Mouse (Mus musculus): Measurements from ENCODE around the gene Fndc3b. TPM values are rescaled to one million over a fixed set of nuclear protein-coding genes. Genes with fewer than 3 reads are reported as not detected.

Fndc3b gene
- total and polyA plus RNA-seq, 3 experiments: 0.03 to 0.05 (median 0.04) TPM

DNA sequence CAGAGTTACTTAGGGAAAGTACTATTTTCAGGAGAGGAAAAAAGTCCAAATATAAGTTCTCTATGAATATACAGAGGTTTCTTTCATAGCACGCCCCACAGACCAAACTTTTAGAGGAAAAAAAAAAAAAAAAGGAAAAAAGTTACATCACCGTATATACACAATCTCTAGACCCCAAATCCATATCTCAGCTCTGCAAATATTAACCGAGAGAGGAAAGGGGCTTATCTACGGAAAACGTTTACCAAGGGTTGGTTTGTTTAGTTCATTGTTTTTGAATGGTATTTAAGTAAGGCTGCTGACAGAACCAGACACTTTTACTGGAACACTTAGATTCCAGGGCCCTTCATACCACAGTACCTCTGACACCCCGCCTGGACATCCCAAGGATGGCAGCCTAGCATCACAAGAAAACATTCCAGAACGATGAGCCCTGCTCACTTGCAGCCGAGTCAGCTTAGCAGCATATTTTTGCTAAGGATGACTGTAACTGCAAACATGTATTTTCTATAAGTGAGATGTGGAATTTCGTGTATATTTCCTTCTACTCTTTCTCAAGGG, 58.6 kb downstream of the Fndc3b start:
- Histone ChIP-seq H3K4me2 (ENCODE audit: insufficient read depth, low read depth, poor library complexity, severe bottlenecking) (no peak overlapping the region), H3K27me3 (replicated peaks) (no peaks in the 10 kb centered on the region), H3K9ac (ENCODE audit: insufficient read depth, low read depth) (no peak overlapping the region), H3K4me3 (replicated peaks in 1 of 3; ENCODE audit: low read depth in 2 of 3, low read length in 2 of 3, poor library complexity in 1 of 3) (no peak overlapping the region), H3K9me3 (replicated peaks; ENCODE audit: low read length) (no peaks in the 10 kb centered on the region), H3K36me3 (replicated peaks in 1 of 2; ENCODE audit: control insufficient read depth in 1 of 2, insufficient read depth in 1 of 2, low read length in 1 of 2) (no peaks in the 10 kb centered on the region), H3K4me1 (ENCODE audit: control insufficient read depth in 1 of 2, insufficient read depth in 2 of 2) (no peaks in the 10 kb centered on the region), H3K79me2 (replicated peaks; ENCODE audit: control insufficient read depth, extremely low read depth, insufficient read depth, poor library complexity, severe bottlenecking) (no peaks in the 10 kb centered on the region), H3K27ac (ENCODE audit: insufficient read depth, low read depth) (no peak overlapping the region)
- in situ Hi-C loops (cut with MboI; ENCODE audit: low pct_ligation_motif_present, low pct_unique_long_range_greater_than_20kb, low sequenced_read_pairs) (no loop called here), dilution Hi-C loops (cut with MboI; ENCODE audit: extremely low pct_ligation_motif_present, extremely low pct_unique_long_range_greater_than_20kb, low sequenced_read_pairs) (no loop called here)
- no peak for DNase-seq (ENCODE audit: extremely low read depth)
- TF ChIP-seq RAD21 (IDR thresholded peaks at IDR 0.05; ENCODE audit: low read depth, low read length) (no peak), MXI1 (IDR thresholded peaks at IDR 0.05; ENCODE audit: low read depth, low read length) (no peak), ELF1 (IDR thresholded peaks at IDR 0.05; ENCODE audit: low read depth, low read length) (no peak), KAT2A (IDR thresholded peaks at IDR 0.05; ENCODE audit: insufficient replicate concordance, low read length) (no peak), BHLHE40 (IDR thresholded peaks at IDR 0.05; ENCODE audit: low read depth, low read length) (no peak), TBP (conservative IDR thresholded peaks at IDR 0.05; ENCODE audit: low read depth, low read length) (no peak), CHD2 (IDR thresholded peaks at IDR 0.05; ENCODE audit: low read length) (no peak), JUN (IDR thresholded peaks at IDR 0.05; ENCODE audit: insufficient read depth, low read depth, low read length) (no peak), ZMIZ1 (IDR thresholded peaks at IDR 0.05; ENCODE audit: low read depth, low read length) (no peak), USF2 (conservative IDR thresholded peaks at IDR 0.05; ENCODE audit: low read depth, low read length) (no peak), MAFK (IDR thresholded peaks at IDR 0.05; ENCODE audit: insufficient replicate concordance, low read length) (no peak), PAX5 (IDR thresholded peaks at IDR 0.05; ENCODE audit: low read length) (no peak)

DNA sequence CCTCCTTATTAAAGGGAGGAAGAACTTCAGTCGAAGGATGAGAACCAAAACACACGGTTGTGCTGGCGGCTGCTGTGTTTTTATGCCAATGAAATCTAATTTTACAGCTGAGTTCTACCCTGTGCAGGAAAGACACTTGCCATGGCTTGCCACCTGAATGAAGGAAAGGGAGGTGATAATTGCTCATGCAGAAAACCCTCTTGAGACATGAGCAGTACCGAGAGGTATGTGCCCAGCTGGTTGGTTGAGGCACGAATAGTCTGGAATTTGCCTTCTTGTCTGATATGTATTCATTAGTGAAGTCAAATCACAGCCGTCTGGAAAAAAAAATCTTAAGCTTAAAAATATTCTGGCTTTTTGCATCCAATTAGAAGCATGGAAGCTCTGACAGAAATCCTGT, 59.4 kb downstream of the Fndc3b start:
- in situ Hi-C loops (cut with MboI; ENCODE audit: low pct_ligation_motif_present, low pct_unique_long_range_greater_than_20kb, low sequenced_read_pairs): no loop called here
- no peak for DNase-seq (ENCODE audit: extremely low read depth)

More for the DNA sequence above, 59.4 kb downstream of the Fndc3b start:
- Histone ChIP-seq H3K4me2 (ENCODE audit: insufficient read depth, low read depth, poor library complexity, severe bottlenecking) (no peak overlapping the region), H3K36me3 (replicated peaks in 1 of 2; ENCODE audit: control insufficient read depth in 1 of 2, insufficient read depth in 1 of 2, low read length in 1 of 2) (no peaks in the 10 kb centered on the region), H3K27ac (ENCODE audit: insufficient read depth, low read depth) (no peak overlapping the region), H3K4me1 (ENCODE audit: control insufficient read depth in 1 of 2, insufficient read depth in 2 of 2) (no peaks in the 10 kb centered on the region), H3K9ac (ENCODE audit: insufficient read depth, low read depth) (no peak overlapping the region), H3K4me3 (replicated peaks in 1 of 3; ENCODE audit: low read depth in 2 of 3, low read length in 2 of 3, poor library complexity in 1 of 3) (no peak overlapping the region), H3K79me2 (replicated peaks; ENCODE audit: control insufficient read depth, extremely low read depth, insufficient read depth, poor library complexity, severe bottlenecking) (no peaks in the 10 kb centered on the region), H3K9me3 (replicated peaks; ENCODE audit: low read length) (no peaks in the 10 kb centered on the region), H3K27me3 (replicated peaks) (no peaks in the 10 kb centered on the region)
- no peak for TF ChIP-seq RCOR1 (conservative IDR thresholded peaks at IDR 0.05; ENCODE audit: low read depth, low read length)
- TF ChIP-seq MEF2A (IDR thresholded peaks at IDR 0.05; ENCODE audit: borderline replicate concordance, low read depth, low read length): no peak
- no peak for TF ChIP-seq RAD21 (IDR thresholded peaks at IDR 0.05; ENCODE audit: low read depth, low read length)
- TF ChIP-seq MXI1 (IDR thresholded peaks at IDR 0.05; ENCODE audit: low read depth, low read length): no peak
- TF ChIP-seq GABPA (IDR thresholded peaks at IDR 0.05; ENCODE audit: insufficient replicate concordance, low read depth, low read length): no peak
- TF ChIP-seq SMC3 (IDR thresholded peaks at IDR 0.05; ENCODE audit: low read depth, low read length): no peak
- no peak for TF ChIP-seq ELF1 (IDR thresholded peaks at IDR 0.05; ENCODE audit: low read depth, low read length)
- no peak for TF ChIP-seq PAX5 (IDR thresholded peaks at IDR 0.05; ENCODE audit: low read length)
- no peak for TF ChIP-seq ZNF384 (IDR thresholded peaks at IDR 0.05; ENCODE audit: low read depth, low read length)
- TF ChIP-seq ZKSCAN1 (IDR thresholded peaks at IDR 0.05; ENCODE audit: borderline replicate concordance, low read depth, low read length): no peak
- TF ChIP-seq POLR2A (IDR thresholded peaks at IDR 0.05; ENCODE audit: low read depth, low read length): no peak
- no peak for TF ChIP-seq ZC3H11A (IDR thresholded peaks at IDR 0.05; ENCODE audit: low read depth, low read length)
- TF ChIP-seq IRF4 (IDR thresholded peaks at IDR 0.05; ENCODE audit: low read depth, low read length): no peak
- TF ChIP-seq BHLHE40 (IDR thresholded peaks at IDR 0.05; ENCODE audit: low read depth, low read length): no peak
- dilution Hi-C loops (cut with MboI; ENCODE audit: extremely low pct_ligation_motif_present, extremely low pct_unique_long_range_greater_than_20kb, low sequenced_read_pairs): no loop called here
